Mouse (Mus musculus) MEL (cell line): ENCODE data around the gene Mt2. TPM values are rescaled to one million over a fixed set of nuclear protein-coding genes. Genes with fewer than 3 reads are reported as not detected.

Experiments
- DNase-seq: peaks from one replicate; pipeline ENCODE4 v3.0.0; 2011; ENCODE audit warnings: low read depth, low spot score
- H3K27ac ChIP-seq: 2 replicates; pipeline ENCODE4 v1.5.1; 2012; ENCODE audit warnings: low read depth, mild to moderate bottlenecking, control low read depth, low read length, moderate library complexity; ENCODE audit not compliant: control insufficient read depth
- H3K27me3 ChIP-seq, 2 experiments: fragments of 150-350 bp in 1 of 2; sonication (generic) in 1 of 2; 2 replicates each; pipeline ENCODE4 v1.6.1; 2012; ENCODE audit warnings: low read length in 2 of 2, mild to moderate bottlenecking in 2 of 2, improper control_type of control experiment in 1 of 2, moderate library complexity in 1 of 2; ENCODE audit not compliant: insufficient read depth in 2 of 2, control insufficient read depth in 1 of 2
- H3K36me3 ChIP-seq, 2 experiments: 2 replicates each; pipeline ENCODE4 v1.6.1; 2012 to 2014; ENCODE audit warnings: low read length in 2 of 2, improper control_type of control experiment in 1 of 2, inconsistent platforms in 1 of 2, mild to moderate bottlenecking in 1 of 2; ENCODE audit not compliant: insufficient read depth in 2 of 2, control insufficient read depth in 1 of 2
- H3K4me1 ChIP-seq, 2 experiments: fragments of 150-350 bp in 1 of 2; sonication (generic) in 1 of 2; 2 replicates each; pipeline ENCODE4 v1.6.1; 2012; ENCODE audit warnings: low read length in 2 of 2, improper control_type of control experiment in 1 of 2, mild to moderate bottlenecking in 1 of 2; ENCODE audit not compliant: insufficient read depth in 2 of 2, control insufficient read depth in 1 of 2
- H3K4me3 ChIP-seq, 2 experiments: fragments of 150-350 bp in 1 of 2; sonication (generic) in 1 of 2; 2 replicates each; pipeline ENCODE4 v1.5.1; 2012; ENCODE audit warnings: low read depth in 2 of 2, low read length in 2 of 2, mild to moderate bottlenecking in 2 of 2, moderate library complexity in 2 of 2, control low read depth in 1 of 2, improper control_type of control experiment in 1 of 2; ENCODE audit not compliant: control insufficient read depth in 1 of 2, insufficient read depth in 1 of 2
- H3K79me2 ChIP-seq: 2 replicates; pipeline ENCODE4 v1.6.1; 2012; ENCODE audit warnings: mild to moderate bottlenecking, low read length, moderate library complexity; ENCODE audit not compliant: control insufficient read depth, poor library complexity, insufficient read depth
- H3K9ac ChIP-seq: 2 replicates; pipeline ENCODE4 v1.6.1; 2012; ENCODE audit warnings: low read depth, mild to moderate bottlenecking, control low read depth, low read length, moderate library complexity; ENCODE audit not compliant: control insufficient read depth, poor library complexity, severe bottlenecking
- H3K9me3 ChIP-seq: fragments of 150-350 bp; sonication (generic); replicated peaks from 2 replicates; pipeline ENCODE4 v1.6.1; 2012; ENCODE audit warnings: mild to moderate bottlenecking, low read length, improper control_type of control experiment, moderate library complexity; ENCODE audit not compliant: insufficient read depth
- BHLHE40 ChIP-seq: IDR thresholded peaks from 2 replicates; pipeline ENCODE4 v1.6.1; 2012; ENCODE audit warnings: low read depth, mild to moderate bottlenecking, inconsistent platforms, low read length, improper control_type of control experiment, borderline replicate concordance
- CHD1 ChIP-seq: IDR thresholded peaks from 2 replicates; pipeline ENCODE4 v1.6.1; 2012; ENCODE audit warnings: low read depth, mild to moderate bottlenecking, inconsistent platforms, low read length, improper control_type of control experiment
- CTCF ChIP-seq, 3 experiments: IDR thresholded peaks in 2 of 3; conservative IDR thresholded peaks in 1 of 3; 2 replicates each; pipeline ENCODE4 v1.5.1; 2011 to 2012; ENCODE audit warnings: low read length in 3 of 3, low read depth in 2 of 3, mild to moderate bottlenecking in 2 of 3, improper control_type of control experiment in 1 of 3, inconsistent platforms in 1 of 3, mixed read lengths in 1 of 3, moderate library complexity in 1 of 3; ENCODE audit not compliant: control insufficient read depth in 1 of 3, insufficient read depth in 1 of 3, poor library complexity in 1 of 3, severe bottlenecking in 1 of 3
- E2F4 ChIP-seq: IDR thresholded peaks from 2 replicates; pipeline ENCODE4 v1.6.1; 2011; ENCODE audit warnings: low read depth, low read length, improper control_type of control experiment, borderline replicate concordance
- ELF1 ChIP-seq: IDR thresholded peaks from 2 replicates; pipeline ENCODE4 v1.6.1; 2014; ENCODE audit warnings: low read depth, mild to moderate bottlenecking, inconsistent platforms, low read length, improper control_type of control experiment, moderate library complexity
- ETS1 ChIP-seq: IDR thresholded peaks from 2 replicates; pipeline ENCODE4 v1.6.1; 2012; ENCODE audit warnings: low read depth, mild to moderate bottlenecking, inconsistent platforms, low read length, improper control_type of control experiment, moderate library complexity
- GABPA ChIP-seq: IDR thresholded peaks from 2 replicates; pipeline ENCODE4 v1.6.1; 2012; ENCODE audit warnings: low read depth, mild to moderate bottlenecking, inconsistent platforms, low read length, improper control_type of control experiment, moderate library complexity
- GATA1 ChIP-seq: IDR thresholded peaks from 2 replicates; pipeline ENCODE4 v1.6.1; 2011; ENCODE audit warnings: low read depth, low read length, improper control_type of control experiment
- HCFC1 ChIP-seq: IDR thresholded peaks from 2 replicates; pipeline ENCODE4 v1.6.1; 2012; ENCODE audit warnings: low read depth, mild to moderate bottlenecking, inconsistent platforms, low read length, improper control_type of control experiment, moderate library complexity
- JUND ChIP-seq: IDR thresholded peaks from 2 replicates; pipeline ENCODE4 v1.6.1; 2011; ENCODE audit warnings: low read depth, mild to moderate bottlenecking, improper control_type of control experiment, low read length
- KAT2A ChIP-seq: conservative IDR thresholded peaks from 2 replicates; pipeline ENCODE4 v1.6.1; 2012; ENCODE audit warnings: low read depth, low read length, improper control_type of control experiment, inconsistent platforms
- MAX ChIP-seq: IDR thresholded peaks from 2 replicates; pipeline ENCODE4 v1.6.1; 2011; ENCODE audit warnings: low read length, improper control_type of control experiment
- MAZ ChIP-seq: IDR thresholded peaks from 2 replicates; pipeline ENCODE4 v1.6.1; 2012; ENCODE audit warnings: low read depth, mild to moderate bottlenecking, inconsistent platforms, low read length, improper control_type of control experiment
- MEF2A ChIP-seq: IDR thresholded peaks from 2 replicates; pipeline ENCODE4 v1.6.1; 2014; ENCODE audit warnings: low read depth, mild to moderate bottlenecking, inconsistent platforms, low read length, improper control_type of control experiment; ENCODE audit not compliant: poor library complexity, insufficient replicate concordance, severe bottlenecking; ENCODE audit errors: extremely low read depth
- MXI1 ChIP-seq: IDR thresholded peaks from 2 replicates; pipeline ENCODE4 v1.6.1; 2011; ENCODE audit warnings: mild to moderate bottlenecking, low read depth, low read length, improper control_type of control experiment
- MYB ChIP-seq: IDR thresholded peaks from 2 replicates; pipeline ENCODE4 v1.6.1; 2011; ENCODE audit warnings: mild to moderate bottlenecking, low read depth, low read length, improper control_type of control experiment
- MYC ChIP-seq: IDR thresholded peaks from 2 replicates; pipeline ENCODE4 v1.6.1; 2011; ENCODE audit warnings: low read depth, mild to moderate bottlenecking, low read length, improper control_type of control experiment, moderate library complexity
- NELFE ChIP-seq: IDR thresholded peaks from 2 replicates; pipeline ENCODE4 v1.6.1; 2011; ENCODE audit warnings: low read depth, low read length, improper control_type of control experiment
- NRF1 ChIP-seq: IDR thresholded peaks from 2 replicates; pipeline ENCODE4 v1.6.1; 2014; ENCODE audit warnings: low read depth, mild to moderate bottlenecking, inconsistent platforms, low read length, improper control_type of control experiment, moderate library complexity; ENCODE audit not compliant: poor library complexity, insufficient read depth, severe bottlenecking
- POLR2A ChIP-seq, 2 experiments: IDR thresholded peaks; 2 replicates each; pipeline ENCODE4 v1.6.1; 2011 to 2012; ENCODE audit warnings: low read length in 2 of 2, mild to moderate bottlenecking in 2 of 2, control low read depth in 1 of 2, improper control_type of control experiment in 1 of 2, low read depth in 1 of 2, moderate library complexity in 1 of 2; ENCODE audit not compliant: control insufficient read depth in 1 of 2, insufficient read depth in 1 of 2, poor library complexity in 1 of 2
- POLR2AphosphoS2 ChIP-seq: IDR thresholded peaks from 2 replicates; pipeline ENCODE4 v1.6.1; 2011; ENCODE audit warnings: low read length, improper control_type of control experiment
- POLR2AphosphoS5 ChIP-seq: IDR thresholded peaks from 2 replicates; pipeline ENCODE4 v1.6.1; 2012; ENCODE audit warnings: low read depth, borderline replicate concordance, mild to moderate bottlenecking, inconsistent platforms, low read length, moderate library complexity, mixed read lengths
- RAD21 ChIP-seq: IDR thresholded peaks from 2 replicates; pipeline ENCODE4 v1.6.1; 2011; ENCODE audit warnings: mild to moderate bottlenecking, low read depth, low read length, improper control_type of control experiment
- RCOR1 ChIP-seq: IDR thresholded peaks from 2 replicates; pipeline ENCODE4 v1.6.1; 2012; ENCODE audit warnings: low read depth, mild to moderate bottlenecking, inconsistent platforms, low read length, improper control_type of control experiment
- SIN3A ChIP-seq: IDR thresholded peaks from 2 replicates; pipeline ENCODE4 v1.6.1; 2012; ENCODE audit warnings: low read length, improper control_type of control experiment, inconsistent platforms
- SMC3 ChIP-seq: IDR thresholded peaks from 2 replicates; pipeline ENCODE4 v1.6.1; 2011; ENCODE audit warnings: low read depth, low read length, improper control_type of control experiment
- TAL1 ChIP-seq: IDR thresholded peaks from 2 replicates; pipeline ENCODE4 v1.6.1; 2012; ENCODE audit warnings: mild to moderate bottlenecking, inconsistent platforms, low read length, moderate library complexity, mixed read lengths
- TBP ChIP-seq: IDR thresholded peaks from 2 replicates; pipeline ENCODE4 v1.8.0; 2011; ENCODE audit warnings: low read depth, low read length, improper control_type of control experiment
- TCF12 ChIP-seq: IDR thresholded peaks from 2 replicates; pipeline ENCODE4 v1.6.1; 2014; ENCODE audit warnings: low read depth, mild to moderate bottlenecking, inconsistent platforms, low read length, improper control_type of control experiment, moderate library complexity
- UBTF ChIP-seq: IDR thresholded peaks from 2 replicates; pipeline ENCODE4 v1.6.1; 2012; ENCODE audit warnings: low read depth, mild to moderate bottlenecking, inconsistent platforms, low read length, improper control_type of control experiment, moderate library complexity, borderline replicate concordance; ENCODE audit not compliant: insufficient read depth
- USF1 ChIP-seq: IDR thresholded peaks from 2 replicates; pipeline ENCODE4 v1.6.1; 2014; ENCODE audit warnings: low read depth, mild to moderate bottlenecking, inconsistent platforms, low read length, improper control_type of control experiment, moderate library complexity
- USF2 ChIP-seq, 2 experiments: IDR thresholded peaks; 2 replicates each; pipeline ENCODE4 v1.6.1; 2011 to 2012; ENCODE audit warnings: improper control_type of control experiment in 2 of 2, low read length in 2 of 2, borderline replicate concordance in 1 of 2, inconsistent platforms in 1 of 2, low read depth in 1 of 2, mild to moderate bottlenecking in 1 of 2; ENCODE audit not compliant: insufficient read depth in 1 of 2
- ZC3H11A ChIP-seq: IDR thresholded peaks from 2 replicates; pipeline ENCODE4 v1.6.1; 2012; ENCODE audit warnings: low read depth, mild to moderate bottlenecking, inconsistent platforms, low read length, improper control_type of control experiment
- ZMIZ1 ChIP-seq: IDR thresholded peaks from 2 replicates; pipeline ENCODE4 v1.6.1; 2012; ENCODE audit warnings: low read depth, mild to moderate bottlenecking, inconsistent platforms, low read length, improper control_type of control experiment, moderate library complexity
- ZNF384 ChIP-seq: IDR thresholded peaks from 2 replicates; pipeline ENCODE4 v1.6.1; 2012; ENCODE audit warnings: low read depth, mild to moderate bottlenecking, inconsistent platforms, low read length, improper control_type of control experiment
- polyA plus RNA-seq, 2 experiments: library from polyadenylated mRNA; stranded (reverse) in 1 of 2; unstranded in 1 of 2; fragments of >175 nt in 1 of 2; fragments of >200 nt in 1 of 2; gene quantifications; 2 replicates each; pipeline versions ENCODE4 v1.2.1 to v1.2.4; 2012; ENCODE audit warnings: low replicate concordance in 2 of 2, low read depth in 1 of 2; ENCODE audit not compliant: insufficient read length in 2 of 2, insufficient read depth in 1 of 2, missing spikeins in 1 of 2
- total RNA-seq: library from RNA; depleted of rRNA; stranded (reverse); fragments of 300-350 nt; gene quantifications from 2 replicates; pipeline ENCODE4 v1.2.3, GENCODE M21; 2012

Mt2 gene
- total and polyA plus RNA-seq, 3 experiments = 469 to 2,013 TPM; not detected in 1

DNA sequence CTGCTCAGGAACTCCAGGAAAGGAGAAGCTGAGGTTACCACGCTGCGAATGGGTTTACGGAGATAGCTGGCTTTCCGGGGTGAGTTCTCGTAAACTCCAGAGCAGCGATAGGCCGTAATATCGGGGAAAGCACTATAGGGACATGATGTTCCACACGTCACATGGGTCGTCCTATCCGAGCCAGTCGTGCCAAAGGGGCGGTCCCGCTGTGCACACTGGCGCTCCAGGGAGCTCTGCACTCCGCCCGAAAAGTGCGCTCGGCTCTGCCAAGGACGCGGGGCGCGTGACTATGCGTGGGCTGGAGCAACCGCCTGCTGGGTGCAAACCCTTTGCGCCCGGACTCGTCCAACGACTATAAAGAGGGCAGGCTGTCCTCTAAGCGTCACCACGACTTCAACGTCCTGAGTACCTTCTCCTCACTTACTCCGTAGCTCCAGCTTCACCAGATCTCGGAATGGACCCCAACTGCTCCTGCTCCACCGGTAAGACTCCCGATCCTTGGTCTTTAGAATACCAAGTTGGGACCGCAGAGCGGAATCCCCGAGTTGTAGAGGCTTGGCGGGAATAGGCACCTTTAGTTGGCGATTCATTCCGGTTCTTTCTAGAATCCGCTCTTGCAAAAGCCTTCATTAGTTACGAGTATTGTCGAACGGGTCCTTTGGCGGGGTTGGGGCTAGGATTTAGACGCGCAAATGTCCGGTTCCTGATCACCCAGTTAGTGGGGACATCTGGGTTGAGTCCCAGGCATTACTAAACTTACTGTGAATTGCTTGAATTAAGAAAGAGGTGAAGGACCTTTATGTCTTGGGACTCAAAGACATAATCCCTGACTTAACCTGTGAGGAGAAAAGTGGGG lies 6.6 kb downstream of the Mt2 start, which contains the start of gene Mt1:
TSS of gene Mt1 (plus strand) at position 226 of the 856 bp plus-strand sequence.
- peaks cover 0 to 22% of the 10 kb centered on the region in 2 experiments; a peak in 2 of 4 replicates for H3K4me1 ChIP-seq
- H3K27me3 ChIP-seq = no peaks in the 10 kb centered on the region
- H3K4me3 ChIP-seq = peak within 1 kb of the TSS; percentile 82 to 88
- peaks cover 0 to 11% of the 10 kb centered on the region in 2 experiments; a peak in 2 of 4 replicates for H3K36me3 ChIP-seq
- peak within 1 kb of the TSS; percentile 91 for H3K9ac ChIP-seq
- peak; percentile 99 for DNase-seq
- peak within 1 kb of the TSS; percentile 97 for H3K27ac ChIP-seq
- no peaks in the 10 kb centered on the region for H3K9me3 ChIP-seq
- H3K79me2 ChIP-seq = peaks cover 17% of the 10 kb centered on the region
- TF ChIP-seq POLR2AphosphoS2 (peak; percentile 98), CHD1 (peak; percentile 39; the same call in 1 of the 2 replicates), SIN3A (peak; percentile 84; the same call in 1 of the 2 replicates), JUND (no peak), MXI1 (peak; percentile 88), NRF1 (peak; percentile 42; the same call in 1 of the 2 replicates), UBTF (no peak), ZMIZ1 (peak; percentile 98), POLR2A (IDR thresholded peaks at IDR 0.05; ENCODE audit: control insufficient read depth in 1 of 2, insufficient read depth in 1 of 2, low read depth in 1 of 2, low read length in 2 of 2, poor library complexity in 1 of 2) (peak; percentile 99), E2F4 (peak; percentile 45; the same call in 1 of the 2 replicates), TBP (peak; percentile 97), MAZ (no peak), GABPA (no peak), SMC3 (no peak), GATA1 (peak; percentile 82), RCOR1 (peak; percentile 65), USF2 (IDR thresholded peaks at IDR 0.05; ENCODE audit: borderline replicate concordance in 1 of 2, insufficient read depth in 1 of 2, low read depth in 1 of 2, low read length in 2 of 2) (no peak), KAT2A (no peak), ZC3H11A (no peak), TAL1 (peak; percentile 61), MYB (peak; percentile 72), MYC (peak; percentile 92), ELF1 (no peak), MEF2A (no peak), ETS1 (peak; percentile 74), BHLHE40 (peak; percentile 87; the same call in 1 of the 2 replicates), HCFC1 (peak; percentile 72), RAD21 (no peak), ZNF384 (no peak), POLR2AphosphoS5 (peak; percentile 93; the same call in 1 of the 2 replicates), MAX (peak; percentile 89; the same call in 1 of the 2 replicates), USF1 (peak; percentile 90), CTCF (IDR thresholded peaks at IDR 0.05 in 2 of 3, conservative IDR thresholded peaks at IDR 0.05 in 1 of 3; ENCODE audit: control insufficient read depth in 1 of 3, insufficient read depth in 1 of 3, low read depth in 2 of 3, low read length in 3 of 3, poor library complexity in 1 of 3, severe bottlenecking in 1 of 3) (no peak), TCF12 (peak; percentile 76), NELFE (peak; percentile 99)
